Mouse (Mus musculus) R1 (cell line): ENCODE data around the gene Mcur1.

Experiments used
- DNase-seq: peaks from one replicate; pipeline ENCODE4 v3.0.0-alpha.2; 2018; ENCODE audit warnings: low read depth, low spot score

Mcur1 gene

GRCm38 (mm10) chr13:43525363-43526134 lies 34.4 kb downstream of the Mcur1 start:
- no peak for DNase-seq

GRCm38 (mm10) chr13:43524491-43525362 lies 35.3 kb downstream of the Mcur1 start:
- DNase-seq: no peak

- DNase-seq: no peak
These were observed 36.0 kb downstream of the Mcur1 start for GRCm38 (mm10) chr13:43523906-43524480.

- no peak for DNase-seq
These were observed 38.1 kb downstream of the Mcur1 start for GRCm38 (mm10) chr13:43521940-43522339.

- DNase-seq: no peak
These were observed 40.7 kb downstream of the Mcur1 start for GRCm38 (mm10) chr13:43519251-43519650.

GRCm38 (mm10) chr13:43517371-43517770 lies 42.6 kb downstream of the Mcur1 start:
- DNase-seq: no peak

GRCm38 (mm10) chr13:43516931-43517330 lies 43.1 kb downstream of the Mcur1 start:
- no peak for DNase-seq

GRCm38 (mm10) chr13:43516119-43516518 lies 43.9 kb downstream of the Mcur1 start:
- DNase-seq: no peak

GRCm38 (mm10) chr13:43514950-43515358 lies 45.0 kb downstream of the Mcur1 start:
- DNase-seq: peak; percentile 91

GRCm38 (mm10) chr13:43512736-43513135 lies 47.3 kb downstream of the Mcur1 start:
- DNase-seq: peak; percentile 66

- no peak for DNase-seq
These were observed 54.2 kb downstream of the Mcur1 start for GRCm38 (mm10) chr13:43505798-43506197.

- peak; percentile 71 for DNase-seq
These were observed 56.6 kb downstream of the Mcur1 start for GRCm38 (mm10) chr13:43503395-43503850.

- peak; percentile 90 for DNase-seq
These were observed 58.4 kb downstream of the Mcur1 start for GRCm38 (mm10) chr13:43501601-43502000.

GRCm38 (mm10) chr13:43500483-43500850 lies 59.5 kb downstream of the Mcur1 start:
- DNase-seq: no peak

GRCm38 (mm10) chr13:43499731-43500482 lies 60.1 kb downstream of the Mcur1 start:
- DNase-seq: peak; percentile 80

- no peak for DNase-seq
These were observed 61.1 kb downstream of the Mcur1 start for GRCm38 (mm10) chr13:43498849-43499248.

GRCm38 (mm10) chr13:43497769-43498168 lies 62.2 kb downstream of the Mcur1 start:
- DNase-seq: peak; percentile 34

GRCm38 (mm10) chr13:43496660-43497059 lies 63.3 kb downstream of the Mcur1 start:
- DNase-seq: no peak

GRCm38 (mm10) chr13:43495645-43496044 lies 64.3 kb downstream of the Mcur1 start:
- no peak for DNase-seq

- DNase-seq: no peak
These were observed 66.3 kb downstream of the Mcur1 start for GRCm38 (mm10) chr13:43493725-43494124.

GRCm38 (mm10) chr13:43493058-43493481 lies 66.9 kb downstream of the Mcur1 start:
- no peak for DNase-seq
